Mouse (Mus musculus) lung, postnatal 4 days (tissue): ENCODE measurements around the gene Susd6.

Experiments used
- DNase-seq, 2 experiments: peaks; one replicate each; pipeline ENCODE4 v3.0.0; 2021

Susd6 gene

DNA sequence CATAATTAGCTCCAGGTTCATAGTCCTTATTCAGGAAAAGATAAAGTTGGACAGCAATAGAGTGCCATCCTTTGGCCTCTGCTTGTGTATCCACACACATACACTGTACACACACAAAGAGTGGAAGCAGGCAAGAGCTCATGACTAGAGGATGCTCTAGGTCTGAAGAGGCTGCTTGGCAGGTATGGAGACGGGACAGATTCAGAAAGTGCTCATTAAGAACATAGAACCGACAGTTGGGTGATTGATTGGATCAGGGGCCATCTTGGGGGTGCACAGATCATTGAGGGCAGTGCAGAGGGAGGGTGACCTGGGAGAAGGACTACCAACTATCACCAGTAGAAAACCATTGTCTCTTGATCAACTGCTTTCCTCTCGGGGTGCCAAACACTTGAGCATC lies 90.8 kb downstream of the Susd6 start:
- DNase-seq, result no peak

DNA sequence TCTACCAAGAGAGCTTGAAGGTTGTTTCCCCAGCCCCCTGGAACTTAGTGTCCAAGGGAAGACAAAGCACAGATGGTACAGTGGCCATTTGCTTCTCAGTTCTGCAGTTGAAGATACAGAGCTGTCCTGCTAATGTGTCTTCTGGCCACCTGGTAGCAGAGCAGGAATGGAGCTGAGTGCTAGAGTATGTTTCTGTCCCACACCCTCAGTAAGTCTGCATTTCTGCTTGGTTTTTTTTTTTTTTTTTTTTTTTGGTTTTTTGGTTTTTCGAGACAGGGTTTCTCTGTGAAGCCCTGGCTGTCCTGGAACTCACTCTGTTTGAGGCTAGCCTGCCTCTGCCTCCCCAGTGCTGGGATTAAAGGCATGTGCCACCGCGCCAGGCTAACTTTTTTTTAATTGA lies 93.0 kb downstream of the Susd6 start:
- no peak for DNase-seq

DNA sequence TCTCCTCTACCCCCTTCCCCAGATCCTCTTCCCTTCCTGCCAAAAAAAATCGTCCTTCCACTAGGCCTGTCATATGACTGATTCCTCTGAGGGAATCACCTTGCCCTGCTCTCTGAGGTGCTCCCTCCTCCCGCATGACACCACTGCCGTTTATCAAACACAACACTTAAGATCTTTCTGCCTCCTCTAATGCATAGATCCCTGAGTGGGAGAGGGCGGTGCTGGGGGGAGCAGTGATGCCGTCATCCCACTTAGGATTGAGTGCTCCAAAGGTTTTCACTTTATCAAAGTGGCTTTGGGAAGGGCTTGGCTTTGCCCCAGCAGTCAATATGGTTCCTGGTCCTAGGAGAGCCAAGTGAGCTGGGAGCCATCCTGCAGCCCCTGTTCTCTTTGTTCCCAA lies 93.6 kb downstream of the Susd6 start:
- DNase-seq, result peak in 1 of 2 experiments; percentile 13

DNA sequence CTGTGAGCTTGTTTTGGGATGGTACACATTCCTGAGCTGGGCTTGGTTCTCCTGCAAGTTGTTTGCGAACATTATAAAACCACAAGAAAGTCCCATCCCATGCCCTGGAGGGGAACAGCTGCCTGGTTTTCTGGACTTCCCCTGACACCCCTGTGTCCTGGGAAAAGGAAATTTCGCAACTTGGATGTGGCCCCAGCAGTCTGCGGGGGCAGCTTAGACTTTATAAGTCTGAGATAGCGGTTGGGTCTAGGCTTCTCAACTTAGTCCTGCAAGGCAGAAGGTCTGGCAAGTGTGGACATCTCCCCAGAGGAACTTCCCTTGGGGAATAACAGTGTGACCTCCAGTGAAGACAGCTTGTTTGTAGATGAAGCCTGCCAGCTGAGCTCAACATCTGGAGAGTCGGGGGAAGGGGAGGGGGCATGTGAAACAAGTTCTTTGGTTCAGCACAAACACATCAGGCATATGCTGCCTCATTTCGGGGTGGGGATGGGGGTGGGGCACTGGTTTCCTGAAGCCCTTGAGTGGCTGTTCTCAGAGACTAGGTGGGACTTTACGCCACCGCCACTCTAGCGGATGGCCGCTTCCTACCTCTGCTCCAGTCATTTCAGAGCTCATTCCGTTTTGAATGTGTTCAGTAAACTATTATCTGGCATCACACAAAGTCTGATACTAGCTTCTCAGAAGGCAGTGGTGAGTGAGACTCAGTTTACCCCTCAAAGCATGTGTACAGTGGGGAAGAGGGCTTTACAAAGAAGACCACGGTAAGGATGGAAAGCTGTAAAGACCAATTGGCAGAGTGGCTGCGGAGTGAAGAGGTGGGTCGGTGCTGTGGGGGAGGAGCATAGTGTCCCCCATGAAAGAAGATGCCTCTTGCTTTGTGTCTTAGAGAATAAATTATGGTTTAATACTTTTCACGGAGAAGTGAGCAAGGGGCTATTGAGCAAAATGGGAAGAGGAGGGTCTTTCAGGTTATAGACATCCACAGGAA lies 95.3 kb downstream of the Susd6 start:
- peak; percentile 52 to 78 for DNase-seq

DNA sequence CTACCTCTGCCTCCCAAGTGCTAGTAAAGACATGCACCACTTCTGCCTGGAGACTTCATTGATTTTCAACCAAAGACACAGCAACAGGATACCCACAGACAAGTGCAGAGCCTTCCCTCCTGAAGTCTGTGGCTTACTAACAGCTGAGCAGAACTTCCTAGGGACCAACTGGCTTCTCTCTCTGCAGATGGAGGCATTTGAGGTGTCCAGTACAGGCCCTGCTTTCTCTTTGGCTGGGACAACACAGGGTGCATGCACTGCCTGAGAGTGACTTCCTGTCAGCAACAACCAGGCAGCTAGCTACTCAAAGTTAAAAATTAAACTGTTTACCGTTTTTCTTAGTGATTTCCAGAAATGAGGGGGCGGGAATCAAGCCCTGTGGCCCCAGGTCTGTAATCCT lies 96.7 kb downstream of the Susd6 start:
- no peak for DNase-seq

DNA sequence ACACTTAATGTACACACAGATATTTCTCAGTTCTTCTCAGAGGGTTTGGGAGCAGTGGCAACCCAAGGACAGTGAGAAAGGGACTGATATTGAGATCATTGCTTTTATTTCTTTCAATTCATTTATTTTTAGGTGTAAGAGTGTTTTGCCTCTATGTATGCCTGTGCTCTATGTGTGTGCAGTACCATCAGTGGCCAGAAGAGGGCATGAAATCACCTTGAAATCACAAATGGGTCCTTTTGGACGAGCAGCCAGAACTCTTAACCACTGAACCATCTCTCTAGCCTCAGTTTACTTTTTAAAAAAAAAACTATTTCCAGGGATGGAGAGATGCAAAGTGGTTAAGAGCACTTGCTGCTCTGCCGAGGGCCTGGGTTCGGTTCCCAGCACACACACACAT lies 99.0 kb downstream of the Susd6 start:
- no peak for DNase-seq

DNA sequence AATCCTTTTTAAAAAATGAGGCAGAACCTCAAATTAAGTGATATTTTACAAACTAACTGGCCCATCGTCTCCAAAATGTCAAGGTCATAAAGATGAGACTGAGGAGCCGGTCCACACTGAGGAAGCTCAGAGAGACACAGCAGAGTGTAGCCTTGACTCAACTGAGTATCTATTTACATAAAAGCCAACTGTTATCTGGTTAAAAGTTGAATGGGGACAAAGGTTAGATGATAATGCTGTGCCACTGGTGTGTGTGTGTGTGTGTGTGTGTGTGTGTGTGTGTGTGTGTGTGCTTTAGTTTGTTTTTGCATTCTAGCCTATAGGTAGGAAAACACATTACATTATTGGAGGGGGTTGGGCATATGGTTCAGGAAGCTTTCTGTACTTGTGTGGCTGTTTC lies 100.8 kb downstream of the Susd6 start:
- DNase-seq, result no peak

DNA sequence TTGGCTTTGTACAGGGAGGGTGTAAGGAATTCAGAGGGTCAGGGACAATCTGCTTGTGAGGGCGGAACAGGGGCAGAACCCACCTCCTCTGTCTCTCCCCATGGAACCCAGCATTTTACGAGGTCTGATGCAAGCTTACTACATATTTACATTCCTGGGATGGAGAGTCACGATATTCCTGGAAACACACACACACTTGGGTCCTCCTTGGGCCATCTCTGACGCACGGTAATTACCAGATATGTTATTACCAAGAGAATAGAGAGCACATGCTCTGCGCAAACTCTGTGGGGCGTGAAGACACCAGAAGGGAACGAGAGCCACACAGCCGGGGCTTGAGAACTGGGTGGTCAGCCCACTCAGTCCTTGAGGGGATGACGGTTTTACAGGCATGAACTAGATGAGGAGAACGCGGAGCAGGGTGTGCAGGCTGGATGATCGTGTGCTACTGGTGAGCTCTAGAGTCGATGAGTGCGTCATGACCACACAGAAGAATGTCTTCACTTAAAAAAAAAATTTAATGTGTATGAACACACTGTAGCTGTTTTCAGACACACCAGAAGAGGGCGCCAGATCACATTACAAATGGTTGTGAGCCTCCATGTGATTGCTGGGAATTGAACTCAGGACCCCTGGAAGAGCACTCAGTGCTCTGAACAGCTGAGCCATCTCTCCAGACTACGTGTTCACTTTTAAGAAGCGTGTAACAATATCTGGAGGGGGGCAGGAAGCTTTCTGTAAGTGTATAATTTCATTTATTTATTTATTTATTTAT lies 103.6 kb downstream of the Susd6 start:
- peak in 1 of 2 experiments; percentile 12 for DNase-seq

DNA sequence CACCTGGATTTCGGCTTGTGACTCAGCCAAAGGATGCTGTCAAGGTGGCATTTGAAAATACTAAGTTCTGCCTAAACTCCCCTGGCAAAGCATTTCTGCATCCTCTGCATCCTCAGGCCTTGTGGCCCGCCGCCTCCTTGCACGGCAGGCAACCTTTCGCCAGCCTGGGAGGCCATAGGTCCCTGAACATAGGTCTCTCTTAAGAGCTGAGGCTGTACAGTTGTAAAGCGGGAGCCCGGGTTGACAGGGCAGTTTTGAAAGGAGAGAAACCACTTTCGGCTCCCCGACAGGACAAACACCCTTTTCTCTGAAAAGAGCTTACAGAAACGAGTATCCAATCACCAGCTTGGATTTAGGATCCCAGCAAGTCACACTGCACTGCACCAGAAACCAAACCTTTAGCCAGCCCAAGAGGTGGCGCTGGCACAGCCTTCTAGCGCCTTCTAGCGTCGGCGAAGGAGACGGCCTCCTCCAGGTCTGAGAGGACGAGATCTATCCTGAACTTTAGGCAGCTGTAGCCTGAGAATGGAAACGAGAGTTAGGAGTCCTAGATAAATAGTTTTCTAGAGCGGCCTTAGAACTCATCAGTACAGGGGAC lies 104.8 kb downstream of the Susd6 start:
- peak; percentile 72 to 81 for DNase-seq

DNA sequence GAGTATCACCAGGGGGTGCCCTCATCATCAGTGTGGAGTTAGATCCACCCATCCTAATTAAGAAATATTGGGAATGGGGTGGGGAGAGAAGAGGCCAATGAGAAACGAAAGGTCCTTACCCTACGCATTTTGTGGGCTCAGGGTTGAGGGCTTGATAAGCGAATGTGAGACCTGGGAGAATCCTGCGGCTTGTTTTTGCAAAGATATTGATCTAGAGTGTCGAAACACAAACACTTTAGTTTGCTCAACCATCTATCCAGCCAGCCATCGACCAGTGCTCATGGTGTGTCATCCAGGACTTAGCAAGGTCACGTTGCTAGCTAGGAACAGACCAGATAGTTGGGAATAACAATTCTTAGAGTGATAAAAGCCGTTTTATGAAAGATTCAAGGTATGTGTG lies 119.3 kb downstream of the Susd6 start:
- no peak for DNase-seq

DNA sequence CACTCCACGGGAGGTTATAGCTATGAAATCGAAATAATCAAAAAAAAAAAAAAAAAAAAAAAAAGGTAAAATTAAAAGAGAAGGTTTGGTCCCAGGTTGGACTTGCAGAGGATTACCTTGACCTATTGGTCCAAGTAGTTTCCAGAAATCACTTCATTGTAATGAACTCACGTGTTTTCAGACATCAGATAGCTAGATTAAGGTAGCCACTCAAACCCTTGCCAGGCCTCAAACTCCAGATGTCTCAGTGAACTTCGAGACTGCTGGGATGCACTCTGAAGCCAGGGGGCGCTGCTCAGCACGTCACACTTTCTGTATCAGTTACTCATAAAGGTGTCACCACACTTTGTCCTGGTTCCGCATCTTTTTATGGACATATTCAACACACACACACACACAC lies 127.5 kb downstream of the Susd6 start:
- peak; percentile 27 to 58 for DNase-seq

DNA sequence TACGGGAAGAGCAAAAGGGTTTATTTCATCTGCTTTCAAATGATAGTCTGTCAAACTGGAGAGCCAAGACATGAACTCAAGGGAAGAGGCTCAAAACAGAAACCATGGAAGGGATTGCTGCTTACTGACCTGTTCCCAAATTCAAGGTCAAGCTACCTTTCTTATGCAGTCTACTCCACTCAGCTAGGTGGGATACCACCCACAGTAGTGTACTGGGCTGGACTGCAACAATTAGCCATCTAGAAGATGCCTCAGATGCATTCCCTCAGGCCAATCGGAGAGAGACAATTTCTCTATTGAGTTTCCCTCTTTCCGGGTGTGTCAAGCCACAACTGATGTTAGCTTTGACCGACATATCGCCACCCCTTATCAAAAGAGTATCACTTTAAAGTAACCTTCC lies 131.0 kb downstream of the Susd6 start:
- DNase-seq, result no peak

DNA sequence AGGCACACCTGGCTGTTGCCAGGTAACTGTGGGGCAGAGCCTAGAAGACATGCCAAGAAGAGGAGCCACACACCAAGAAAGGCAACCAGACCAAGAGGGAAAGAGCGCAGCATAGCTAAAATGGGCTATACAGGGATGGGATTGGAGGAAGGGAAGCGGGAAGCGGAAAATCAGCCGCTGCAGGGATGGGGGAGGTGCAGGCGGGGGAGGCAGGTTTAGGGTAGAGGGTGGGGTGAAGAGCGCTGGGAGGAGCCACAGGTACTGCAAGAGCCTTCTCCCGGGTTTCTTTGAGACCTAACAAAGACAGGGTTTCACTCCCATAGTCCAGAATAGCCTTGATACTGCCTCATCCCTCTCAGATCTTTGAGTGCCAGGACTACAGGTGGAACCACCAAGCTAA lies 132.6 kb downstream of the Susd6 start:
- DNase-seq, result peak; percentile 34 to 48

DNA sequence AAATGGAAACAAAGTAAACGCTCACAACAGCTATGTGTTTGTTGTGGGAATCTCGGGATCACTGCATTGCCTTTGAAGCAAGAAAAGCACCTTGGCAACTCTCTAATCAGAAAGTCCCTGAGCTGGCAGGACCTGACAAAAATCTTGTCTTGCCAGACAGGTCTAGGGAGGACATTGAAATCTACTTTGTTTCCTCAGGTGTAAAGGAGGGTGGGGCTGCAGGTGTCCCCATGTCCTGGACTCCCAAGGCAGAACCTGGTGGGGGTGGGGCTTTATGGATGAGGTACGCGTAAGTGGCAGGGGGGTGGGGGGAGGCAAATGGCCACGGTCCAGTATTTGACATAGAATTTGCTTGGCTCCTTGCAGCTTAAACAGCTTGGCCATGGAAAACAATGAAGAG lies 133.3 kb downstream of the Susd6 start:
- no peak for DNase-seq

DNA sequence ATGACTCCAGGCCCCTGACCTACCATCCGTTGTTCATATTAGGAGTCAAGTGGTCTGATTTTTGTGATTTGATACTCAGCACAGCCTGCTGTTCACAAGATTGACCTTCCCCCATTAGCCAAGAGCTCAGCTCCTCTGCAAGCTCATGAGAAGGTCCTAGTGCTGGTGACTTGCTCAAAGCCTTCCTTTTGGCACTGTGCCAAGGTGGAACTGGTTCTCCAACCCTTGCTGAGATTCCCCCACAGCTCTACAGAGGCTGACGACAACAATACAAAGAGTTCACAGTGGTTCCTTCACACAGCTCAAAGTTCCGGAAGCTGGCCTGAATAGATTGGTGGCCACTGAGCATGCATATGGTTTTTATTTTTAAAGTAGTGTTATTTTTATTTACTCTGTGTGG lies 133.9 kb downstream of the Susd6 start:
- peak; percentile 71 for DNase-seq

DNA sequence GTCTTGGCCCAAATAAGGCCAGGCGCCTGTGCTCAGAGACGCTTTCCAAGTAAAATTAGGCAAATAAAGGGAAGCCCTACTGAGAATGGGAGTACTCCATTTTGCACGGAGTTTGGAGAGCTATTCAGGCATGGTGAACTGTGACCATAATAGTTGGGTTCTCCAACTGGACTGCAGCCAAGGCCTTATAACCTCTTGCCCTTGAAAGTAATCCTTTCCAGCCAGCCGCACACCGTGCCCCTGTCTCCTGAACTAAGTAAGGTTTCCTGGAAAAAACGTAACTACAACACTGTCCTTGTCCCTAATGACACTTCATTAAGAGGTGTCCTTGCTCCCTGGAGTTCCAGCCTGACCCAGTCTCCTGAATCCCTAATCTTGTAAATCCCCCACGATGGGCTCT lies 135.6 kb downstream of the Susd6 start:
- no peak for DNase-seq

DNA sequence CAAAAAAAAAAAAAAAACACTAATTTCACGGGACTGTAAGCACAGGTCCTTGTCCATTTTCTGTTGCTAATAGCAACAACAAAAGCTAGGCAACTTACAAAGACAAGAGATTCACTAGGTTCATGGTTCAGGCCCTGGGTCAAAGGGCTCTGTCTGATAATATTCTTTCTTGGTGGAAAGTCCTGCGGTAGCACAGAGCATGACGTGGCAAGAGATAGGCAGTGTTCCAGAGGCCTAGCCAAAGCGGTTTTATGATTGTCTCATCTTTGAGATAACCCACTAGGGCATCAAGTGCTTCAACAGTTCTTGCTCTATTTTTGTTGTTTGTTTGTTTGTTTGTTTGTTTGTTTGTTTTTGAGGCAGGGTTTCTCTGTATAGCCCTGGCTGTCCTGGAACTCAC lies 136.2 kb downstream of the Susd6 start:
- no peak for DNase-seq

DNA sequence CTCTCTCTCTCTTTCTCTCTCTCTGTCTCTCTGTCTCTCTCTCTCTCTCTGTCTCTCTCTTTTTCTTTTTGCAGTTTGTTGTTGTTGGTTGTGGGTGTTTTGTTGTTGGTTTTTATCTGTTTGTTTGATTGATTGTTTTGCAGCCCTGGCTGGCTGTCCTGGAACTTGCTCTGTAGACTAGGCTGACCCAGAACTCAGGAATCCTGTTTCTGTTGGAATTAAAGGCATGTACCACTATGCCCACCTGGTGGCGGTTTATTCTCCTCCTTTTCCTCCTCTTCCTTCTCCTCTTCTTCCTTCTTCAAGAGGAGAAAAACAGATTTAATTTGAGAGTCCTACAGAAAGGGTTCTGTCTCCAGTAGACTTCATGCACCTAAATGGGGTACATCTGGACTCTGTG lies 137.2 kb downstream of the Susd6 start:
- no peak for DNase-seq

DNA sequence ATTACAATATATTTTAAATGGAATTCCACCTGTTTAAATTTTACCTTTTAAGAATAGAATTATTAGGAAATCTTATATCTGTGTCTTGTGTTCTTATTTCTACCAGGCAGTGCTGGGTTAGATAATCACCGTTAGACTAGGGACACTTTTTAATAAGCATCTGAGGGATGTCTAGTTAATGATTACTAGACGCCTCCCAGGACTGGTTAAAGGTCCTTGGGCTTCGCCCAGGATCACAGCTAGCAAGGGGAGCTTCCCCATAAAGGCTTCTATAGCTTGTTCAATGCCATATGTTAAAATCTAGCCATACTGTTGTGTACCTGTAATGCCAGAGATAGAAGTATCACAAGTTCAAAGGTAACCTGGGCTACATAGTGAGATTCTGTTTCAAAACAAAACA lies 138.6 kb downstream of the Susd6 start:
- no peak for DNase-seq

DNA sequence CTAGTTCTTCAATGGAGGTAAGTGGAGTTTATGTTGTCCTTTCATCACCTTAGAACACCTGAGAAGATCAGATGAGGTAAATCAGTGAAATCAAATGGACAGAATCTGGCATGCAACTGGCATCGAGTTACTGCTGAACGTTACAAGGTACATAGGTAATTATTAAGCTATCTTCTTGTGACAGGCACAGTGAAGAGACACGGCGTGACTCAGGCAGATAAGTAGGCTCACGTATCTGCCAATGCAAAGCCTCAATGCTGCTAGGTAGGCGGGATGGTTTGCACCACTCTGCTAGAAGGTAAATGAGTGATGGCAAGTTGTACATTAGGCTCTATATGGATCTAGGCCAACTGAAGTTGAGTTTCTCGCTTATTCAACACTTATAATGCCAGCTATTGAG lies 139.8 kb downstream of the Susd6 start:
- peak in 1 of 2 experiments; percentile 26 for DNase-seq
